Mouse (Mus musculus): ENCODE measurements around the gene Wwp2. TPM values are rescaled to one million over a fixed set of nuclear protein-coding genes. Genes with fewer than 3 reads are reported as not detected.

Wwp2 gene
- polyA plus RNA-seq, 1 experiment from 2014 or later, result 81.2 TPM

DNA sequence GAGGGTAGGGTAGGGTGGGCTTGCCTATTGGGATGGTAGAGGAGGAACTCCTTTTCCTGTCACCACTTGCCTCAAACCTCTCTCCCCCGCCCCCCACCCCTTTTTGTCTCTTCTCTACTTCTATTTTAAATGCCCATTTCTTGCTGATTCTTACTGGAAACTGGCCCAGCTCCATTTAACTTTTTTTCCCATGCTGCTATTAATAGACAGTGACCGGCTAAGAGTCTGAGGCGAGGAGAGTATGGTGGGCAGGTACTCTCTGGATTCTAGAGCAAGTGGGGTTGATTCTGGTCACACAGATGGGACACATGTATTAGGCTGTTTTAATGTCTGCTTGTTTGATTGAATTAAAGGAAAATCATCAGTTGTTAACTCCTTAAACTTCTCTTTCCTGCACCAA is 63.4 kb downstream of the Wwp2 start:
- no peaks in the 10 kb centered on the region for H3K27me3 ChIP-seq
- no peaks in the 10 kb centered on the region for H3K9me3 ChIP-seq
- no peak overlapping the region for H3K4me2 ChIP-seq (replicated peaks)
- peaks cover 19% of the 10 kb centered on the region for H3K4me1 ChIP-seq
- no peak overlapping the region for H3K27ac ChIP-seq (replicated peaks)
- no peak overlapping the region for H3K4me3 ChIP-seq
- ATAC-seq (ENCODE audit: low FRiP score, low read depth), result no peak
- no peaks in the 10 kb centered on the region for H3K36me3 ChIP-seq
- 87% methylated on average over 3 of the region's 3 CpGs for WGBS
- H3K9ac ChIP-seq (replicated peaks), result no peak overlapping the region

DNA sequence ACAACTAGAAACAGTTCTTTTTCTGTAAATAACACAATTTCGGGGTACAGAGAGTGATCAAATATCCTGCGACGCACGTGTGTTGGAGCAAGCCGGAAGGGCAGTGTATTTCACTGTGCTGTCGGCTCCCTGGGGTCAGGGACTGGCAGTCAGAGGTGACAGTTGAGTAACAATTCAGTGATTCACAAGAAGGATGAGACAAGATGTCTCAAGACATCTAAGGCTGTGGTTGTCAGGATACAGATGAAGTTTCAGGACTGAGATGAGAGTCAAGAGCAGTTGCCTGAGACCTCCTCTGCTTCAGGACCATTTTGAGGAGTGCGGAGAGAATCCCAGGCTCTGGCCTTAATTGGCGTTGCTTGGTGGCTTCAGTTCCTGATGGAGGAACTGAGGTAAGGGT is 66.2 kb downstream of the Wwp2 start:
- Histone ChIP-seq H3K4me1 (peaks cover 18% of the 10 kb centered on the region), H3K9me3 (no peaks in the 10 kb centered on the region), H3K4me2 (replicated peaks) (no peak overlapping the region), H3K9ac (replicated peaks) (no peak overlapping the region), H3K27ac (replicated peaks) (no peak overlapping the region), H3K36me3 (peaks cover 8% of the 10 kb centered on the region; the same call in 1 of the 2 replicates), H3K4me3 (no peak overlapping the region), H3K27me3 (no peaks in the 10 kb centered on the region)
- no peak for ATAC-seq (ENCODE audit: low FRiP score, low read depth)
- WGBS, result 93% methylated on average over 8 of the region's 8 CpGs

DNA sequence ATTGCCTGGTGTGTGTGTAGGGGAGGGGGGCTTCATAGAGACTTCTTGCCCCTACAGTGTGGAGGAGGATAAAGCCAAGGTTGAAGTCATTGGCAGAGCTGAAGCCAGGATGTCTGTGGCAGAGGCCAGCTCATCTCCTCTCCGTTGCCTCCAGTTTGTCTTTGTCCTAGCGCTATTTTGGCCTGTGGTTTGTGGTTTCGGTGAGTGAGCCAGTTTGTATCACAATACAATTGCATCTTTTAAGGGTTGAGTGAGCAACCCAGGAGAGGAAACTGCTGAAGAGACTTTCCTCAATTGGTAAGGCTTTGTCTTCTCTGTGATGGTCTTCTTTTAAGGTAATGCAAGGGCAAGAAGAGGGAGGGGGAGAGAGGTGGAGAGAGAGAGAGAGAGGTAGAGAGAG is 66.8 kb downstream of the Wwp2 start:
- no peak for ATAC-seq (ENCODE audit: low FRiP score, low read depth)
- peak overlapping the region; percentile 65 for H3K27ac ChIP-seq (replicated peaks)

DNA sequence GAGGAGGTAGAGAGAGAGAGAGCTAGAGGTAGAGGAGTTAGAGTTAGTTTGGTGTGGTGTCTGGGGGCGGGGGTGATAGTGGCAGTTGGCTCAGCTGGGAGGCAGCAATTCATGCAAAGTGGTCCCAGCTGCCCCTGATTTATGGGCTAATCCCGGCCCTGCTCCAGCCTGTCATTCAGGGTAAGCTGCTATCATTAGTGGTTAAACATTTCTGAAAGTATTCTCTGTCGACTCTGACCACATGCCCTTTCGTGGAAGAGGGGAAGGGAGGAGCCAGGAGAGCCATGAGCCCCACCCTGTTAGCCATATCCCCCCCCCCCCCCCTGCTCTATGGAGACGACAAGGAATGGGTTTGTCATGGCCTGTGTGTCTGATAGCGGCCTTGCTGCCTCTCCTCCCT is 67.2 kb downstream of the Wwp2 start:
- Histone ChIP-seq H3K27me3 (no peaks in the 10 kb centered on the region), H3K4me1 (peaks cover 18% of the 10 kb centered on the region), H3K36me3 (peaks cover 15% of the 10 kb centered on the region; the same call in 1 of the 2 replicates), H3K4me2 (replicated peaks) (no peak overlapping the region), H3K9ac (replicated peaks) (no peak overlapping the region), H3K27ac (replicated peaks) (peak overlapping the region; percentile 65), H3K9me3 (no peaks in the 10 kb centered on the region), H3K4me3 (no peak overlapping the region)
- WGBS, result 29% methylated on average over 6 of the region's 6 CpGs
- ATAC-seq (ENCODE audit: low FRiP score, low read depth), result peak; percentile 65

More for the DNA sequence above, 66.8 kb downstream of the Wwp2 start:
- Histone ChIP-seq H3K4me3 (no peak overlapping the region), H3K4me1 (peaks cover 18% of the 10 kb centered on the region), H3K9me3 (no peaks in the 10 kb centered on the region), H3K4me2 (replicated peaks) (no peak overlapping the region), H3K36me3 (peaks cover 13% of the 10 kb centered on the region; the same call in 1 of the 2 replicates), H3K27me3 (no peaks in the 10 kb centered on the region), H3K9ac (replicated peaks) (no peak overlapping the region)
- 93% methylated on average over 3 of the region's 3 CpGs for WGBS

DNA sequence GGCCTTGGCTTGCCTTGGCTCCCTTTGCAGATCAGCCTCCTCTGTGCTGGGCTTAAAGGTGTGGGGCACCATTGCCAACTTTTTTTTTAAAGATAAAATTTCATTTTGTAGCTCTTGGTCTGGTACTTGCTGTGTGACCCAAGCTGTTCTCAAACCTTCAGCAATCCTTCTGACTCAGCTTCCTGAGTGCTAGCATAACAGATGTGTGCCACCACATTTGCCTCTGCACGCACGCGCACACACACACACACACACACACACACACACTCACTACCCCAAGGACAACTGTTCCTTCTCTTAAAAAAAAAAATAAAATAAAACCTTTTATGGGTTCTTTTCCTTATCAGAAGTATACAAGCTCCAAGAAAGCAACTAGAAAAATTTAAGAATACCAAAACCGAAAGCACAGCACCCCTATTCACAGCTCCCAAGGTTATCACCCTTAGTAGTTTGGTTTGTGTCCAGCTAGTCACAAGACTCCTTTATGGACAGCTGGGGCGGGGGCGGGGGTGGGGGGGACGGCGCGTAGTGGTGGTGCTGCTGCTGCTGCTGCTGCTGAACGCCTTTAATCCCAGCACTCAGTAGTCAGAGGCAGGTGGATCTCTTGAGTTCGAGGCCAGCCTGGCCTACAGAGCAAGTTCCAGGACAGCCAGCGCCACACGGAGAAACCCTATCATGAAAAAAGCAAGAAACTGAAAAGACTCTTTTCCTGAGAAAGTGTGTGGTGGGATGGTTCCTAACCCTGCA is 68.2 kb downstream of the Wwp2 start:
- Histone ChIP-seq H3K9ac (replicated peaks) (no peak overlapping the region), H3K4me1 (peaks cover 18% of the 10 kb centered on the region), H3K9me3 (no peaks in the 10 kb centered on the region), H3K27ac (replicated peaks) (no peak overlapping the region), H3K4me3 (no peak overlapping the region), H3K27me3 (no peaks in the 10 kb centered on the region), H3K36me3 (peaks cover 15% of the 10 kb centered on the region; the same call in 1 of the 2 replicates), H3K4me2 (replicated peaks) (no peak overlapping the region)
- WGBS, result 87% methylated on average over 13 of the region's 13 CpGs
- ATAC-seq (ENCODE audit: low FRiP score, low read depth), result no peak

DNA sequence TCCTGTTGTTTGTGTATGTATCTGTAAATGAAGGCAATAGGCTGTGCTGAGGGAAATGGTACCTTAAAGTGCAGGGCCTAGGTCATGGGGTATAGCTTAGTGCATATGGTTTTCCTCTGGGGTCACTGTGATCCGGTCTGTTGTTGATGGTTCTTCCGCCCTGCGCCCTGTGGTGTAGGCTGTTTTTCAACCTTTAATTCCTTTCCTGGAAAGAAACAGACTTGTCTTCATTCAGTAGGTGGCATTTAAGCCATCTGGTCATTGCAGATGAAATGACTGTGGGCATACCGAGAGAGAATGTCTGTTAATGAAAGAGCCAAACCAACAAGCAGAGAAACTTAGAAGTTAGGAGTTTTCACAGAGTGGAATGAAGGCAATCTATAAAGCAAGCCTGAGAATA is 69.1 kb downstream of the Wwp2 start:
- no peak for ATAC-seq (ENCODE audit: low FRiP score, low read depth)
- Histone ChIP-seq H3K4me2 (replicated peaks) (no peak overlapping the region), H3K27ac (replicated peaks) (no peak overlapping the region), H3K9me3 (no peaks in the 10 kb centered on the region), H3K4me3 (no peak overlapping the region), H3K27me3 (no peaks in the 10 kb centered on the region), H3K4me1 (peaks cover 18% of the 10 kb centered on the region), H3K9ac (replicated peaks) (no peak overlapping the region), H3K36me3 (peaks cover 15% of the 10 kb centered on the region; the same call in 1 of the 2 replicates)
- 85% methylated on average over 4 of the region's 4 CpGs for WGBS

DNA sequence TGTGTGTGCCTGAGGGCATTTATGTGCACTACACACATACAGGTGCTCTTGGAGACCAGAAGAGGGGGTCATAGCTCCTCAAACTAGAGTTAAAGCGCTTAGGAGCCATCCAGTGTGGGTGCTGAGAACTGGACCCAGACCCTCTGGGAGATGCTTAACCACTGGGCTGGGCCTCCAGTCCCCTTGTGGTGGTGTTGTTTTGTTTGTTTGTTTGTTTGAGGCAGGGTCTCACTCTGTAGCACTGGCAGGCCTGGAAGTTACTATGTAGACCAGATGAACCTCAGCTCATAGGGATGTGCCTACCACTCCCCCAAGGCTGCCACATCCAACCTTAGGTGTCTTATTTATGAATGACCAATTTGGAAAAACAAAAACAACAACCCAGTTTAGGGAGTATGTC is 70.9 kb downstream of the Wwp2 start:
- H3K4me1 ChIP-seq, result peaks cover 18% of the 10 kb centered on the region
- ATAC-seq (ENCODE audit: low FRiP score, low read depth), result no peak
- H3K4me3 ChIP-seq, result no peak overlapping the region
- H3K27me3 ChIP-seq, result no peaks in the 10 kb centered on the region
- no peak overlapping the region for H3K9ac ChIP-seq (replicated peaks)
- 100% methylated on average over 1 of the region's 1 CpGs for WGBS
- H3K36me3 ChIP-seq, result peaks cover 15% of the 10 kb centered on the region; the same call in 1 of the 2 replicates
- H3K27ac ChIP-seq (replicated peaks), result no peak overlapping the region
- no peaks in the 10 kb centered on the region for H3K9me3 ChIP-seq
- H3K4me2 ChIP-seq (replicated peaks), result no peak overlapping the region

DNA sequence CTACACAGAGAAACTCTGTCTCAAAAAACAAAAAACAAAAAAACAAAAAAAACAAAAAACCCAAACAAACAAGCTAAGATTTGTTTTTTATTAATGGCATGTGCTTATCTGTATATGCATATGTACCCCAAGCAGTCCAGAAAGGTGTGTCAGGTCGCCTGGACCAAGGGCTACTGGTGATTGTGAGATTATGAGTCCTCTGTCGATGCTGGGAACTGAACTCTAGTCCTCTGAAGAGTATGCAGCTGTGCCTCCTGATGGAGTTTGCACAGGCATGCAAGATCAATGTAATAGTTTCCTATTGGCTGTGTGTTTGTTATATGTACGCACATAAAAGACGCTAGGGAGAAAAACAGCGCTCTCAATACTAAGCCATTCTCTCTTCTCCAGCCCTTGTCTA is 74.0 kb downstream of the Wwp2 start:
- H3K4me1 ChIP-seq, result no peaks in the 10 kb centered on the region
- no peak overlapping the region for H3K4me2 ChIP-seq (replicated peaks)
- no peaks in the 10 kb centered on the region for H3K9me3 ChIP-seq
- peaks cover 15% of the 10 kb centered on the region; the same call in 1 of the 2 replicates for H3K36me3 ChIP-seq
- H3K27me3 ChIP-seq, result no peaks in the 10 kb centered on the region
- H3K27ac ChIP-seq (replicated peaks), result no peak overlapping the region
- ATAC-seq (ENCODE audit: low FRiP score, low read depth), result no peak
- no peak overlapping the region for H3K9ac ChIP-seq (replicated peaks)
- 91% methylated on average over 5 of the region's 5 CpGs for WGBS
- H3K4me3 ChIP-seq, result no peak overlapping the region

DNA sequence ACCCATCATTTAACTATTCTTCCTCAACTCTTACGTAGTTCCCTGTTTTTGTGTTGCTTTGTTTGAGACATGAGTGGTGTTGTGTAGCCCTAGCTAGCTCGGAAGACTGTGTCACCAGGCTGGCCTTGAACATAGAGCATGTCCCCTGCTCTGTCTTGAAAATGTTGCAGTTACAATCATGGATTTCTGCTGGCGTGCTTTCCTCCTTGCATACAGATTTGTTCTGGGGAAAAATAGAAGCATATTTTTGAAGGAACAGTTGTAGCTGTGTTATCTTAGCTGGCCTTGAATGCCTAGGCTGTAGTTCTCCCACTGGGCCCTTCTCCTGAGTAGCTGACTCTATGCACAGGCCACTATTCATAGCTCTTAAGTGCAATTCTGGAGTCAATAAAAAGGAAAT is 74.6 kb downstream of the Wwp2 start:
- Histone ChIP-seq H3K9me3 (no peaks in the 10 kb centered on the region), H3K4me2 (replicated peaks) (no peak overlapping the region), H3K4me3 (no peak overlapping the region), H3K27me3 (no peaks in the 10 kb centered on the region), H3K4me1 (no peaks in the 10 kb centered on the region), H3K9ac (replicated peaks) (no peak overlapping the region), H3K27ac (replicated peaks) (no peak overlapping the region), H3K36me3 (peaks cover 15% of the 10 kb centered on the region; the same call in 1 of the 2 replicates)
- ATAC-seq (ENCODE audit: low FRiP score, low read depth), result no peak
- 91% methylated on average over 3 of the region's 3 CpGs for WGBS

DNA sequence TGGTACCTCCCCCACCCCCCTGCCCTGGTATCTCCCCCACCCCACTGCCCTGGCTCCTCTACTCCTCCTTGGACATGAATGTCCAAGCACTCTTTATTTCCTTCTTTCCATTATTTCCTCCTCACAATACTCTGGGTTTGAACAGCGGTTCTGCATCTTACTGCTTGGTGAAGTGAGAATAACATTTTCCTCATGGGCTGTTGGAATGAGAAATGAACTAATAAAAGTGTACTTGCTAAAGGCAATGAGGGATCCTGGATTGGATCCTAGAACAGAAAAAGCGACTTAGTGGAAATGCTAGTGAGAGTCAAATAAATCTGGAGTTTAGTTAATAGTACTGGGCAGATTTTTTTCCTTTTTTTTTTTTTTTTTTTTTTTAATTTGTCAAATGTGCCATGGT is 77.1 kb downstream of the Wwp2 start:
- 90% methylated on average over 2 of the region's 2 CpGs for WGBS
- Histone ChIP-seq H3K9me3 (no peaks in the 10 kb centered on the region), H3K4me3 (no peak overlapping the region), H3K4me1 (no peaks in the 10 kb centered on the region), H3K9ac (replicated peaks) (no peak overlapping the region), H3K36me3 (peaks cover 4% of the 10 kb centered on the region; the same call in 1 of the 2 replicates), H3K27ac (replicated peaks) (no peak overlapping the region), H3K27me3 (no peaks in the 10 kb centered on the region), H3K4me2 (replicated peaks) (no peak overlapping the region)
- ATAC-seq (ENCODE audit: low FRiP score, low read depth), result no peak

DNA sequence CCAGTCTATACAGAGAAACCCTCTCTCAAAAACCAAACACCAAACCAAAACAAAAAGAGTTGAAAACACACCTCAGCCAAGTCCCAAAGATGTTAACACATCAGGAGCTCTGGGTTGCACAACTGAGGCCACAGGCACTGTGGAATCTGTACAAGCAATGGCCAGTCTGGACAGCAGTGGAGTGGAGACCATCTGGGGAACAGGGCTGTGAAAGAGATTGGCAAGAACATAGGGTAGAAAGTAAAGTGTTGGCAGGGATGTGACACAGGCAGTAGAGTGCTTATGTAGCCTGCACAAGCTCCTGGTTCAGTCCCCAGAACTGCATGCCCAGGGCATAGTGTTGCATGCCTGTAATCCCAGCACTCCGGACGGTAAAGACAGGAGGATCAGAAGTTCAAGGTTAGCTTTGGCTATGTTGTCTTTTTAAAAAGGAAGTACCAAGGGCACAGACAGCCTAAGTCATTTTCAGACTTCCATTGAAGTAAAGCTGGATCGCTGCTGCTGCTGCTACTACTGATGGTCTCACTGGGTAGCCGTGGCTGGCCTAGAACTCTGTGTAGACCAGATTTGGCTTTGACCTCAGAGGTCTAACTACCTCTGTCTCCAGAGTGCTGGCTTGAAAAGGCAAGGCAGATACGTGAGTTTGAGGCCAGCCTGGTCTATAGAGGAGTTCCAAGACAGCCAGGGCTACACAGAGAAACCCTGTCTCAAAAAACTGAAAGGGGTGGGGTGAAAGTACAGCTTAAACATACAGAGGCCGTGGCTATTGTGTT is 79.0 kb downstream of the Wwp2 start:
- Histone ChIP-seq H3K4me3 (no peak overlapping the region), H3K9me3 (no peaks in the 10 kb centered on the region), H3K4me2 (replicated peaks) (no peak overlapping the region), H3K27me3 (no peaks in the 10 kb centered on the region), H3K9ac (replicated peaks) (no peak overlapping the region), H3K27ac (replicated peaks) (no peak overlapping the region), H3K36me3 (peaks cover 11% of the 10 kb centered on the region; the same call in 1 of the 2 replicates), H3K4me1 (no peaks in the 10 kb centered on the region)
- WGBS, result 87% methylated on average over 6 of the region's 6 CpGs
- ATAC-seq (ENCODE audit: low FRiP score, low read depth), result no peak

DNA sequence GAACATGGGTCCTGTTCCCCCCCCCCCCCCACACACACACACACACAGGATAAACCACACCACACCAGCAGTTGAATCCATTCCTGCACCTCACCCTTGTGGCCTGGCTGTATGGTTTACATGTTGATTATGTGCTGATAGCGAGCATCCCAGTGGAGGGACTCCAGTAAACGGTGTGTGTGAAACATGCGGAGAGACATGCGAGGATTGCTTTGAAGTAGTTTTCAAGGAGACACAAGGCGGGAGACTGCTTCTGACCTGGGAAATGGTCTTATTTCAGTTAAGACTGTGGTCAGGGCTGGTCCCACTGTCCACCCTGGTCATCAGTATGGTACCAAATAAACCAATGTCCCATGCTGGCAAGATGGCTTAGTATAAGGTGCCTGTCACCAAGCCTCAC is 82.6 kb downstream of the Wwp2 start:
- Histone ChIP-seq H3K27ac (replicated peaks) (no peak overlapping the region), H3K36me3 (peaks cover 11% of the 10 kb centered on the region; the same call in 1 of the 2 replicates), H3K4me1 (no peaks in the 10 kb centered on the region), H3K4me3 (no peak overlapping the region), H3K4me2 (replicated peaks) (no peak overlapping the region), H3K9ac (replicated peaks) (no peak overlapping the region), H3K27me3 (no peaks in the 10 kb centered on the region), H3K9me3 (no peaks in the 10 kb centered on the region)
- 93% methylated on average over 5 of the region's 5 CpGs for WGBS
- no peak for ATAC-seq (ENCODE audit: low FRiP score, low read depth)

Measured in midbrain, embryonic 12.5 days (tissue).